Mouse (Mus musculus) kidney, adult 2 months (tissue): Measurements from ENCODE around the gene 3110001I22Rik.

Experiments used
- CTCF ChIP-seq: fragments of 200-500 bp; conservative IDR thresholded peaks from 2 replicates; pipeline ENCODE4 v1.5.1; 2011; ENCODE audit warnings: low read depth, mild to moderate bottlenecking, control low read depth, low read length, moderate library complexity, mixed read lengths; ENCODE audit not compliant: insufficient read depth, insufficient read length
- POLR2A ChIP-seq: fragments of 200-500 bp; IDR thresholded peaks from one replicate; pipeline ENCODE4 v1.6.1; 2011; ENCODE audit warnings: low read depth, low read length, control low read depth

DNA sequence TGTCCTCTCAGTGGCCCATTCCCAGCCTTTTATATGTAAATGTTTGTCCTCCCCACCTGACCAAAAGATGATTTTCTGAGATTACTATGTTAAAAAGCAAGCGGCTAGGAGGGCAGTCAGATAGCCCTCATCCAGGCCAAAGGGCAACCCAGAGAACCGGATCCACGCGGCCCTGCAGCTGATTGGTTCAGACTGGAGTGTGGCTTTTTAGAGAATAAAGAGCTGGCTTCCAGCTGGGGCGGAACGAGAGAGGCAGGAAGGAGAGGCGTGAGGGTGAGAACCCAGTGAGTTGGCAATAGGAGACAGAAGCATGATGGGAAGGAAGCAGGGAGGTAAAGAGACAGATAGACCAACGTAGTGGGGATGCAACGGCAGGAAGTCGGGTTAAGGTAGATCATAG, 51.2 kb downstream of the 3110001I22Rik start:
- TF ChIP-seq CTCF = no peak
- TF ChIP-seq POLR2A = no peak
